Mouse (Mus musculus): ENCODE results near the gene Kbtbd7. TPM values are rescaled to one million over a fixed set of nuclear protein-coding genes. Genes with fewer than 3 reads are reported as not detected.
"Not testable (repeated sequence)": the region's sequence is repeated elsewhere in the genome, so short reads cannot be mapped to it uniquely, and the experiment has no call there.

Kbtbd7 gene
- polyA plus RNA-seq, 1 experiment: not detected

- no peak overlapping the region for H3K4me3 ChIP-seq (ENCODE audit: insufficient read depth, low read depth, low read length)
- TF ChIP-seq POLR2A (IDR thresholded peaks at IDR 0.05; ENCODE audit: insufficient read depth, low read depth, low read length) (no peak), CTCF (IDR thresholded peaks at IDR 0.05; ENCODE audit: insufficient read depth, low read depth, low read length) (no peak)
- H3K27ac ChIP-seq (ENCODE audit: insufficient read depth, low read depth, low read length): no peak overlapping the region
- WGBS: 84% methylated on average over 5 of the region's 5 CpGs
- peaks cover 6% of the 10 kb centered on the region for H3K4me1 ChIP-seq (ENCODE audit: control insufficient read depth, insufficient read depth, low read length)
Observed at GRCm38 (mm10) chr14:79441441-79441840, 15.1 kb downstream of the Kbtbd7 start.

GRCm38 (mm10) chr14:79444601-79445000 is 18.3 kb downstream of the Kbtbd7 start:
- TF ChIP-seq CTCF (IDR thresholded peaks at IDR 0.05; ENCODE audit: insufficient read depth, low read depth, low read length) (no peak), POLR2A (IDR thresholded peaks at IDR 0.05; ENCODE audit: insufficient read depth, low read depth, low read length) (no peak)
- no peak overlapping the region; the same call in 1 of the 2 replicates for H3K27ac ChIP-seq (ENCODE audit: insufficient read depth, low read depth, low read length)
- H3K4me1 ChIP-seq (ENCODE audit: control insufficient read depth, insufficient read depth, low read length): peaks cover 6% of the 10 kb centered on the region
- 79% methylated on average over 9 of the region's 9 CpGs for WGBS
- no peak overlapping the region for H3K4me3 ChIP-seq (ENCODE audit: insufficient read depth, low read depth, low read length)

GRCm38 (mm10) chr14:79445055-79445620 is 18.8 kb downstream of the Kbtbd7 start:
- Histone ChIP-seq H3K27ac (ENCODE audit: insufficient read depth, low read depth, low read length) (peak overlapping the region; percentile 53), H3K4me3 (ENCODE audit: insufficient read depth, low read depth, low read length) (peak overlapping the region; percentile 22)
- WGBS: 11% methylated on average over 16 of the region's 16 CpGs

GRCm38 (mm10) chr14:79451681-79452590 is 25.6 kb downstream of the Kbtbd7 start, which contains the start of gene Kbtbd6:
Gene Kbtbd6 (plus strand): TSS chr14:79451835.
- 19% methylated on average over 44 of the region's 89 CpGs for WGBS

More at GRCm38 (mm10) chr14:79445055-79445620, 18.8 kb downstream of the Kbtbd7 start:
- peaks cover 6% of the 10 kb centered on the region for H3K4me1 ChIP-seq (ENCODE audit: control insufficient read depth, insufficient read depth, low read length)
- TF ChIP-seq POLR2A (IDR thresholded peaks at IDR 0.05; ENCODE audit: insufficient read depth, low read depth, low read length) (no peak), CTCF (IDR thresholded peaks at IDR 0.05; ENCODE audit: insufficient read depth, low read depth, low read length) (no peak)

GRCm38 (mm10) chr14:79452591-79452934 is 26.3 kb downstream of the Kbtbd7 start:
- WGBS: 94% methylated on average over 8 of the region's 10 CpGs
- H3K4me1 ChIP-seq (ENCODE audit: control insufficient read depth, insufficient read depth, low read length); H3K4me3 ChIP-seq (ENCODE audit: insufficient read depth, low read depth, low read length); H3K27ac ChIP-seq (ENCODE audit: insufficient read depth, low read depth, low read length): not testable (repeated sequence)

More at GRCm38 (mm10) chr14:79451681-79452590, 25.6 kb downstream of the Kbtbd7 start, which contains the start of gene Kbtbd6:
- H3K27ac ChIP-seq (ENCODE audit: insufficient read depth, low read depth, low read length); H3K4me1 ChIP-seq (ENCODE audit: control insufficient read depth, insufficient read depth, low read length): not testable (repeated sequence)
- H3K4me3 ChIP-seq (ENCODE audit: insufficient read depth, low read depth, low read length): peak within 1 kb of the TSS; percentile 85

GRCm38 (mm10) chr14:79460401-79460800 is 34.1 kb downstream of the Kbtbd7 start:
- WGBS: 89% methylated on average over 1 of the region's 1 CpGs
- Histone ChIP-seq H3K4me1 (ENCODE audit: control insufficient read depth, insufficient read depth, low read length) (no peaks in the 10 kb centered on the region), H3K4me3 (ENCODE audit: insufficient read depth, low read depth, low read length) (no peak overlapping the region), H3K27ac (ENCODE audit: insufficient read depth, low read depth, low read length) (no peak overlapping the region)
- TF ChIP-seq POLR2A (IDR thresholded peaks at IDR 0.05; ENCODE audit: insufficient read depth, low read depth, low read length) (no peak), CTCF (IDR thresholded peaks at IDR 0.05; ENCODE audit: insufficient read depth, low read depth, low read length) (no peak)

- H3K4me1 ChIP-seq (ENCODE audit: control insufficient read depth, insufficient read depth, low read length): no peaks in the 10 kb centered on the region
- no peak overlapping the region for H3K4me3 ChIP-seq (ENCODE audit: insufficient read depth, low read depth, low read length)
- 91% methylated on average over 4 of the region's 4 CpGs for WGBS
- no peak overlapping the region for H3K27ac ChIP-seq (ENCODE audit: insufficient read depth, low read depth, low read length)
- TF ChIP-seq POLR2A (IDR thresholded peaks at IDR 0.05; ENCODE audit: insufficient read depth, low read depth, low read length) (no peak), CTCF (IDR thresholded peaks at IDR 0.05; ENCODE audit: insufficient read depth, low read depth, low read length) (no peak)
Observed at GRCm38 (mm10) chr14:79460988-79461387, 34.7 kb downstream of the Kbtbd7 start.

- TF ChIP-seq CTCF (IDR thresholded peaks at IDR 0.05; ENCODE audit: insufficient read depth, low read depth, low read length): no peak
- no peak for TF ChIP-seq POLR2A (IDR thresholded peaks at IDR 0.05; ENCODE audit: insufficient read depth, low read depth, low read length)
- Histone ChIP-seq H3K4me3 (ENCODE audit: insufficient read depth, low read depth, low read length) (no peak overlapping the region), H3K27ac (ENCODE audit: insufficient read depth, low read depth, low read length) (no peak overlapping the region), H3K4me1 (ENCODE audit: control insufficient read depth, insufficient read depth, low read length) (no peaks in the 10 kb centered on the region)
- WGBS: 98% methylated on average over 1 of the region's 1 CpGs
Observed at GRCm38 (mm10) chr14:79465623-79466022, 39.3 kb downstream of the Kbtbd7 start.

- H3K27ac ChIP-seq (ENCODE audit: insufficient read depth, low read depth, low read length): no peak overlapping the region
Observed at GRCm38 (mm10) chr14:79467621-79468020, 41.3 kb downstream of the Kbtbd7 start.

More at GRCm38 (mm10) chr14:79467621-79468020, 41.3 kb downstream of the Kbtbd7 start:
- TF ChIP-seq CTCF (IDR thresholded peaks at IDR 0.05; ENCODE audit: insufficient read depth, low read depth, low read length): no peak
- TF ChIP-seq POLR2A (IDR thresholded peaks at IDR 0.05; ENCODE audit: insufficient read depth, low read depth, low read length): no peak
- WGBS: 3% methylated on average over 3 of the region's 3 CpGs
- Histone ChIP-seq H3K4me3 (ENCODE audit: insufficient read depth, low read depth, low read length) (no peak overlapping the region), H3K4me1 (ENCODE audit: control insufficient read depth, insufficient read depth, low read length) (no peaks in the 10 kb centered on the region)

Measured in olfactory bulb, adult 2 months (tissue).